Mouse (Mus musculus): Measurements from ENCODE around the gene Abtb2. TPM values are rescaled to one million over a fixed set of nuclear protein-coding genes. Genes with fewer than 3 reads are reported as not detected.

The Abtb2 gene
- polyA plus RNA-seq, 1 experiment: 10.6 TPM

- no peak overlapping the region for H3K27ac ChIP-seq (ENCODE audit: insufficient read depth, low read length)
- no peak overlapping the region for H3K4me3 ChIP-seq (ENCODE audit: extremely low read depth, insufficient read depth, insufficient read length)
- H3K27me3 ChIP-seq (ENCODE audit: control insufficient read depth, insufficient read depth, low read length): no peaks in the 10 kb centered on the region
- TF ChIP-seq CTCF (IDR thresholded peaks at IDR 0.05; ENCODE audit: extremely low read depth, insufficient read depth, insufficient read length, insufficient replicate concordance): no peak
- no peak for TF ChIP-seq POLR2A (IDR thresholded peaks at IDR 0.05; ENCODE audit: low read depth, low read length)
- whole genome bisulfite sequencing: 58% methylated on average over 1 of the region's 1 CpGs
- DNase-seq (ENCODE audit: low read depth in 1 of 2, low spot score in 2 of 2): no peak
- peaks cover 3% of the 10 kb centered on the region; the same call in 1 of the 2 replicates for H3K4me1 ChIP-seq (ENCODE audit: control insufficient read depth, insufficient read depth, insufficient read length)
- no peaks in the 10 kb centered on the region for H3K36me3 ChIP-seq (ENCODE audit: control insufficient read depth, insufficient read depth, low read length)
Measured at GRCm38 (mm10) chr2:103601126-103601525, 35.0 kb downstream of the Abtb2 start.

- no peak for DNase-seq (ENCODE audit: low read depth in 1 of 2, low spot score in 2 of 2)
- WGBS: 28% methylated on average over 1 of the region's 1 CpGs
- Histone ChIP-seq H3K36me3 (ENCODE audit: control insufficient read depth, insufficient read depth, low read length) (no peaks in the 10 kb centered on the region), H3K27ac (ENCODE audit: insufficient read depth, low read length) (no peak overlapping the region), H3K4me1 (ENCODE audit: control insufficient read depth, insufficient read depth, insufficient read length) (peaks cover 3% of the 10 kb centered on the region; the same call in 1 of the 2 replicates), H3K4me3 (ENCODE audit: extremely low read depth, insufficient read depth, insufficient read length) (no peak overlapping the region), H3K27me3 (ENCODE audit: control insufficient read depth, insufficient read depth, low read length) (no peaks in the 10 kb centered on the region)
- TF ChIP-seq CTCF (IDR thresholded peaks at IDR 0.05; ENCODE audit: extremely low read depth, insufficient read depth, insufficient read length, insufficient replicate concordance): no peak
- no peak for TF ChIP-seq POLR2A (IDR thresholded peaks at IDR 0.05; ENCODE audit: low read depth, low read length)
Measured at GRCm38 (mm10) chr2:103601531-103601930, 35.4 kb downstream of the Abtb2 start.

GRCm38 (mm10) chr2:103603209-103603608 lies 37.1 kb downstream of the Abtb2 start:
- H3K4me1 ChIP-seq (ENCODE audit: control insufficient read depth, insufficient read depth, insufficient read length): peaks cover 3% of the 10 kb centered on the region; the same call in 1 of the 2 replicates
- DNase-seq (ENCODE audit: low read depth in 1 of 2, low spot score in 2 of 2): no peak
- no peak for TF ChIP-seq CTCF (IDR thresholded peaks at IDR 0.05; ENCODE audit: extremely low read depth, insufficient read depth, insufficient read length, insufficient replicate concordance)
- TF ChIP-seq POLR2A (IDR thresholded peaks at IDR 0.05; ENCODE audit: low read depth, low read length): no peak
- WGBS: 83% methylated on average over 3 of the region's 3 CpGs
- no peaks in the 10 kb centered on the region for H3K36me3 ChIP-seq (ENCODE audit: control insufficient read depth, insufficient read depth, low read length)
- H3K27ac ChIP-seq (ENCODE audit: insufficient read depth, low read length): no peak overlapping the region
- H3K27me3 ChIP-seq (ENCODE audit: control insufficient read depth, insufficient read depth, low read length): no peaks in the 10 kb centered on the region
- no peak overlapping the region for H3K4me3 ChIP-seq (ENCODE audit: extremely low read depth, insufficient read depth, insufficient read length)

- Histone ChIP-seq H3K4me3 (ENCODE audit: extremely low read depth, insufficient read depth, insufficient read length) (no peak overlapping the region), H3K27ac (ENCODE audit: insufficient read depth, low read length) (no peak overlapping the region), H3K27me3 (ENCODE audit: control insufficient read depth, insufficient read depth, low read length) (no peaks in the 10 kb centered on the region), H3K36me3 (ENCODE audit: control insufficient read depth, insufficient read depth, low read length) (no peaks in the 10 kb centered on the region), H3K4me1 (ENCODE audit: control insufficient read depth, insufficient read depth, insufficient read length) (peaks cover 3% of the 10 kb centered on the region; the same call in 1 of the 2 replicates)
- TF ChIP-seq CTCF (IDR thresholded peaks at IDR 0.05; ENCODE audit: extremely low read depth, insufficient read depth, insufficient read length, insufficient replicate concordance) (no peak), POLR2A (IDR thresholded peaks at IDR 0.05; ENCODE audit: low read depth, low read length) (no peak)
- no peak for DNase-seq (ENCODE audit: low read depth in 1 of 2, low spot score in 2 of 2)
- 68% methylated on average over 1 of the region's 1 CpGs for WGBS
Measured at GRCm38 (mm10) chr2:103603869-103604268, 37.8 kb downstream of the Abtb2 start.

- Histone ChIP-seq H3K27me3 (ENCODE audit: control insufficient read depth, insufficient read depth, low read length) (no peaks in the 10 kb centered on the region), H3K4me1 (ENCODE audit: control insufficient read depth, insufficient read depth, insufficient read length) (peaks cover under 1% of the 10 kb centered on the region; the same call in 1 of the 2 replicates), H3K27ac (ENCODE audit: insufficient read depth, low read length) (no peak overlapping the region), H3K36me3 (ENCODE audit: control insufficient read depth, insufficient read depth, low read length) (no peaks in the 10 kb centered on the region), H3K4me3 (ENCODE audit: extremely low read depth, insufficient read depth, insufficient read length) (no peak overlapping the region)
- 64% methylated on average over 4 of the region's 4 CpGs for WGBS
- DNase-seq (ENCODE audit: low read depth in 1 of 2, low spot score in 2 of 2): no peak
- TF ChIP-seq POLR2A (IDR thresholded peaks at IDR 0.05; ENCODE audit: low read depth, low read length) (no peak), CTCF (IDR thresholded peaks at IDR 0.05; ENCODE audit: extremely low read depth, insufficient read depth, insufficient read length, insufficient replicate concordance) (no peak)
Measured at GRCm38 (mm10) chr2:103605805-103606498, 39.8 kb downstream of the Abtb2 start.

GRCm38 (mm10) chr2:103607926-103608325 lies 41.8 kb downstream of the Abtb2 start:
- Histone ChIP-seq H3K27me3 (ENCODE audit: control insufficient read depth, insufficient read depth, low read length) (no peaks in the 10 kb centered on the region), H3K4me3 (ENCODE audit: extremely low read depth, insufficient read depth, insufficient read length) (no peak overlapping the region), H3K27ac (ENCODE audit: insufficient read depth, low read length) (no peak overlapping the region), H3K36me3 (ENCODE audit: control insufficient read depth, insufficient read depth, low read length) (no peaks in the 10 kb centered on the region), H3K4me1 (ENCODE audit: control insufficient read depth, insufficient read depth, insufficient read length) (no peaks in the 10 kb centered on the region; the same call in 1 of the 2 replicates)
- DNase-seq (ENCODE audit: low read depth in 1 of 2, low spot score in 2 of 2): no peak
- 43% methylated on average over 10 of the region's 10 CpGs for WGBS
- TF ChIP-seq CTCF (IDR thresholded peaks at IDR 0.05; ENCODE audit: extremely low read depth, insufficient read depth, insufficient read length, insufficient replicate concordance): no peak
- no peak for TF ChIP-seq POLR2A (IDR thresholded peaks at IDR 0.05; ENCODE audit: low read depth, low read length)

- Histone ChIP-seq H3K4me1 (ENCODE audit: control insufficient read depth, insufficient read depth, insufficient read length) (no peaks in the 10 kb centered on the region; the same call in 1 of the 2 replicates), H3K27me3 (ENCODE audit: control insufficient read depth, insufficient read depth, low read length) (no peaks in the 10 kb centered on the region), H3K27ac (ENCODE audit: insufficient read depth, low read length) (no peak overlapping the region), H3K36me3 (ENCODE audit: control insufficient read depth, insufficient read depth, low read length) (no peaks in the 10 kb centered on the region), H3K4me3 (ENCODE audit: extremely low read depth, insufficient read depth, insufficient read length) (no peak overlapping the region)
- no peak for DNase-seq (ENCODE audit: low read depth in 1 of 2, low spot score in 2 of 2)
- no peak for TF ChIP-seq POLR2A (IDR thresholded peaks at IDR 0.05; ENCODE audit: low read depth, low read length)
- TF ChIP-seq CTCF (IDR thresholded peaks at IDR 0.05; ENCODE audit: extremely low read depth, insufficient read depth, insufficient read length, insufficient replicate concordance): no peak
- WGBS: 84% methylated on average over 1 of the region's 1 CpGs
Measured at GRCm38 (mm10) chr2:103608947-103609346, 42.8 kb downstream of the Abtb2 start.
